ENCODE assay signal across 1 mouse cellular context in the genomic region with DNA sequence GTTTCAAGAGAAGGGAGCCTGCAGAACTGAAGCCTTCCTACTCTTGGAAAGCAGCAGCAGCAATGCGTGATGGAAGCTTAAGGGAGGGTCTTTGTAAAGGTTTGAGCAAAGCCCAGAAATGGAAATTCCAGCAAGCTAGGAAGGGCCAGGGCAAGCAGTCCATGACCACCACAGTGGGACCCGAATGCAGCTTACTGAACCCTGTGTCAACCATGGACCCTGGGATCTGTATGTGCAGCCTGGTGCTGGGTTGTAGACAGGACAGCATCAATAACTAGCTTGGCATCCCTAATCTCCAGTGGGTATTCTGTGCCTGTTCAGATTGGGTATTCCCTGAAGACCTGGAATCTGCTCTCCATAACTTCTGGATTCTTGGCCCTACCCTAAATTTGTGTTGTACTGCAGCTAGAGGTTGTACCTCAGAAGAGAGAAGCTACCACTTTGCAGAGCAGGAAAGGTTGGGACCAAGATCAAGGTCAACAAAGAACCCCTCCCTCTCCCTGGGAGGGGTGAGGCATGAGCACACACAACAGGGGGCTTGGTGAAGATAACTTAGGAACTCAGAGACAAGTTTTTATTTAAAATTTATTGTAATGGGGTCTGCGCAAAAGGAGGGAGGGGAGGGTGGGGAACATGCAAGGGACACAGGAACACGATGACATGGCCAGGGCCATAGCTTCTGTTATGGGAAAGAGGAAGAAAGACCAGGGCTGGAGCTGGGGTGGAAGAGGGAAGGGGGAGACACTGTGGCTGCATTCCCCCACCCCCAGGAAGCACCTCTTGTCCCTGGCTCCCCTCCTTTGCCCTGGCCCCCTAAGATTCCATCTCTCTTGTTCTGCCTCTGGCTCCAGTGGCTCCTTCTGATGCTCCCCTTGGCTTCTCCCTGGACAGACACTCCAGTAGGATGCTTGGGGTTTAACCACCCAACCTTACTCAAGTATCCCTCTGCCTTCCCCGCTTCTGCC.
TF ChIP-seq lines count a peak whose summit lies in the region.

No protein-coding gene starts in this region.

TF ChIP-seq in MEL, 35 proteins besides CTCF, POLR2A, EP300 and RAD21 (continued from another document):
- no peak for TF ChIP-seq SMC3 (IDR thresholded peaks at IDR 0.05; ENCODE audit: low read depth, low read length)
- TF ChIP-seq HCFC1 (IDR thresholded peaks at IDR 0.05; ENCODE audit: low read depth, low read length) = no peak
- TF ChIP-seq CHD2 (IDR thresholded peaks at IDR 0.05; ENCODE audit: low read length) = no peak; the same call in 1 of the 2 replicates
- TF ChIP-seq MXI1 (IDR thresholded peaks at IDR 0.05; ENCODE audit: low read depth, low read length) = no peak
- TF ChIP-seq ZMIZ1 (IDR thresholded peaks at IDR 0.05; ENCODE audit: low read depth, low read length) = 0 out of 2 replicates have a peak, but pooled peaks have one; percentile 25
- TF ChIP-seq TBP (IDR thresholded peaks at IDR 0.05; ENCODE audit: low read depth, low read length) = no peak
- no peak for TF ChIP-seq USF1 (IDR thresholded peaks at IDR 0.05; ENCODE audit: low read depth, low read length)
- no peak for TF ChIP-seq MAZ (IDR thresholded peaks at IDR 0.05; ENCODE audit: low read depth, low read length)
- TF ChIP-seq KAT2A (conservative IDR thresholded peaks at IDR 0.05; ENCODE audit: low read depth, low read length) = no peak
- no peak for TF ChIP-seq MAX (IDR thresholded peaks at IDR 0.05; ENCODE audit: low read length)
- TF ChIP-seq POLR2AphosphoS5 (IDR thresholded peaks at IDR 0.05; ENCODE audit: borderline replicate concordance, low read depth, low read length) = peak; percentile 67; the same call in 1 of the 2 replicates
- TF ChIP-seq NELFE (IDR thresholded peaks at IDR 0.05; ENCODE audit: low read depth, low read length) = no peak
